Mouse (Mus musculus) lung, adult 2 months (tissue): ENCODE results near the gene Adcy2. TPM values are rescaled to one million over a fixed set of nuclear protein-coding genes. Genes with fewer than 3 reads are reported as not detected.

Experiments used
- DNase-seq: peaks from one replicate; pipeline ENCODE4 v3.0.0; 2022
- H3K4me1 ChIP-seq: fragments of 200-500 bp; 2 replicates; pipeline ENCODE4 v1.6.1; 2011; ENCODE audit warnings: low read length; ENCODE audit not compliant: control insufficient read depth, insufficient read depth
- H3K4me3 ChIP-seq: fragments of 200-500 bp; replicated peaks from 2 replicates; pipeline ENCODE3; 2011; ENCODE audit warnings: low read depth, mild to moderate bottlenecking, control low read depth, low read length; ENCODE audit errors: extremely low read depth
- CTCF ChIP-seq: fragments of 200-500 bp; IDR thresholded peaks from 2 replicates; pipeline ENCODE4 v1.5.1; 2011; ENCODE audit warnings: mild to moderate bottlenecking, low read length, control low read depth; ENCODE audit not compliant: insufficient read depth
- POLR2A ChIP-seq: fragments of 200-500 bp; IDR thresholded peaks from 2 replicates; pipeline ENCODE4 v1.6.1; 2011; ENCODE audit warnings: low read depth, mild to moderate bottlenecking, control low read depth, low read length, borderline replicate concordance; ENCODE audit errors: extremely low read depth
- WGBS: fragments of 180-500 bp; shearing (Covaris S2); methylation state at CpG from one replicate; pipeline ENCODE4 v1.1.7; 2018; 5-methylcytosine and 5-hydroxymethylcytosine counted together
- polyA plus RNA-seq: library from polyadenylated mRNA; depleted of rRNA; stranded (reverse); fragments of >200 nt; gene quantifications from 2 replicates; pipeline ENCODE4 v1.2.3, GENCODE M21; 2012

Gene Adcy2
- polyA plus RNA-seq, 1 experiment, result 10.7 TPM

- Histone ChIP-seq H3K4me3 (no peak overlapping the region), H3K4me1 (no peaks in the 10 kb centered on the region)
- no peak for DNase-seq
- 72% methylated on average over 4 of the region's 4 CpGs for WGBS
- no peak for TF ChIP-seq CTCF
- TF ChIP-seq POLR2A, result no peak
Observed at GRCm38 (mm10) chr13:69006091-69006490, 6.8 kb upstream of the Adcy2 start.

- TF ChIP-seq POLR2A (no peak), CTCF (no peak)
- Histone ChIP-seq H3K4me1 (no peaks in the 10 kb centered on the region), H3K4me3 (no peak overlapping the region)
- WGBS, result 74% methylated on average over 4 of the region's 4 CpGs
- DNase-seq, result no peak
Observed at GRCm38 (mm10) chr13:69004406-69004805, 5.1 kb upstream of the Adcy2 start.

- no peak for TF ChIP-seq CTCF
- TF ChIP-seq POLR2A, result no peak
- 55% methylated on average over 5 of the region's 5 CpGs for WGBS
- Histone ChIP-seq H3K4me1 (no peaks in the 10 kb centered on the region), H3K4me3 (no peak overlapping the region)
- DNase-seq, result no peak
Observed at GRCm38 (mm10) chr13:69002631-69003030, 3.3 kb upstream of the Adcy2 start.

GRCm38 (mm10) chr13:69002173-69002572 lies 2.8 kb upstream of the Adcy2 start:
- Histone ChIP-seq H3K4me3 (no peak overlapping the region), H3K4me1 (no peaks in the 10 kb centered on the region)
- DNase-seq, result no peak
- 0 out of 2 replicates have a peak, but pooled peaks have one; percentile 22 for TF ChIP-seq CTCF
- TF ChIP-seq POLR2A, result no peak
- WGBS, result 23% methylated on average over 4 of the region's 4 CpGs

- H3K4me1 ChIP-seq, result no peaks in the 10 kb centered on the region
- H3K4me3 ChIP-seq, result no peak overlapping the region
- 54% methylated on average over 5 of the region's 5 CpGs for WGBS
- TF ChIP-seq POLR2A, result no peak
- no peak for TF ChIP-seq CTCF
- DNase-seq, result no peak
Observed at GRCm38 (mm10) chr13:68999826-69000225, 485 bp upstream of the Adcy2 start.

GRCm38 (mm10) chr13:68998558-68998917 lies 803 bp downstream of the Adcy2 start:
- 2% methylated on average over 17 of the region's 17 CpGs for WGBS

DNA sequence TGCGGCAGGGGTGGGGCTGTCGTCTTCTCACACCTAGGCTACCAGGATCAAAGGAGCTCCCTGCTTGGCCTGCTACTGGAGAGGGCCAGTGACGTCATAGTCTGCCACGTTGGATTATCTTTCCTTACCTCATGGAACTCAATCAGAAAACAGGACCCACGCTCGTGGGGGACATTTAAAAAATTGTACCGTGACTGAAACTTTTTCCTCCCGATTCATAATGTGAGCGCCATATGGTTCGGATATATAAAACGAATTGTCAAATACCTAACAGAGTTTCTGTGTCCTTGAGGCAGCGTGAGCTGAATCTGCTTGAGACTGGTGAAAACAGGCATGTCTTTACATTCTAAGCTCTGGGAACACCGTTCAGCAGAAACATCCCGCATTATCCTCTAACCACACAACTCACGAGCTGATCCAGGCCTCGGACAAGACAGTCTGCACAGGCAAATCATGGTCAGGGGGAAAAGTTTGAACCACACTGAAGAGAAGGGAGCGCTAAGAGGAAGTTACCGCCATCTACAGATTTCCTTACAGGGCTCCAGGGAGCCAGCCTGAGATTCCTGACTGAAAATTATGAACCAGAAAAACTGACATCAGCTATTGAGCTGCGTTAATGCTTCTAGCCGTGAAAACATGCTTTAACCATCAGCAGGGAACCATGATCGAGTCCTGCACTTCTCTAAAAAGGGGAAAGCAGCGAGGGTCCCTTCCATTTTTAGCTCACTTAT lies 1.4 kb downstream of the Adcy2 start:
- DNase-seq, result no peak
- Histone ChIP-seq H3K4me1 (no peaks in the 10 kb centered on the region), H3K4me3 (peak overlapping the region; percentile 62)
- TF ChIP-seq CTCF (no peak), POLR2A (no peak)
- 8% methylated on average over 22 of the region's 22 CpGs for WGBS

More at GRCm38 (mm10) chr13:68998558-68998917, 803 bp downstream of the Adcy2 start:
- TF ChIP-seq POLR2A, result no peak
- no peak for TF ChIP-seq CTCF
- peak overlapping the region; percentile 62 for H3K4me3 ChIP-seq
- H3K4me1 ChIP-seq, result no peaks in the 10 kb centered on the region
- peak; percentile 8 for DNase-seq

- Histone ChIP-seq H3K4me1 (no peaks in the 10 kb centered on the region), H3K4me3 (no peak overlapping the region)
- DNase-seq, result no peak
- TF ChIP-seq POLR2A (no peak), CTCF (no peak)
- 20% methylated on average over 10 of the region's 10 CpGs for WGBS
Observed at GRCm38 (mm10) chr13:68997386-68997785, 2.0 kb downstream of the Adcy2 start.

DNA sequence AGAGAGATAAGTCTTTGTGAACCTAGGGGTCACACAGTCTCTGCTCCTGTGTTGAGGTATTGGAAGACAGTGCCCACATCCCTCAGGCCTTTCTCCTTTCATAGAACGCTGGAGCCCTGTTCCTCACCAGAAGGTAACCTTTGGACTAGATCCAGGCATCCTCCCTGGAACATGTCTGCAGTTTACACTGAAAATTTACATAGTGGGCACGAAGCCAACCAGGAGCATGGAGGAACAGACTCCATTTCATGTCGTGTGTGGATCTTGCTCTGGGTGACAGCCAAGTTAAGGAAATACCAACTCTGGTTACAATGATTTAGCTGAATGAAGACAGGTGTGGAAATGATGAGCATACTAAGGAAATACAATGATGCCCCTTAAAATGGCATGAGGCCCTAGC lies 2.7 kb downstream of the Adcy2 start:
- TF ChIP-seq CTCF (no peak), POLR2A (no peak)
- no peak for DNase-seq
- no peak overlapping the region for H3K4me3 ChIP-seq
- WGBS, result 52% methylated on average over 3 of the region's 3 CpGs
- H3K4me1 ChIP-seq, result no peaks in the 10 kb centered on the region

DNA sequence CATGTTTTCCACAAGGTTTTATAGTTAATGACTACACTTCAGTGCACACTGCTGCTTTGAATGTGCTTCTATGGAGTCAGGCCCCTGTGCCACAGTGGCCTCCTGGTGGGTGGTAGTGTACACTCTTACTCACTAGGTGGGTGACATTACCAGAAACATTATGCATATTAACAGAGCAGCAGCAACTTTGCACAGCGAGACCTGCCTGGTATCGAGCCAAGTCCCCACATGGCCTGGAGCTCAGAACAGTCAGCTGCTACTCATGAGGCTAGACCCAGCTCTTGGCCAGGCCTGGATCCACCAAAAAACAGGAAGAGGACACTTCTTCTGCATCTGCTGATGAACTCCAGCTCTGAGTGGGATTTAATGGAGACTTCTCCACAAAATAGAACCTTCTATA lies 13.6 kb downstream of the Adcy2 start:
- TF ChIP-seq CTCF (no peak), POLR2A (no peak)
- WGBS, result 81% methylated on average over 2 of the region's 2 CpGs
- no peaks in the 10 kb centered on the region for H3K4me1 ChIP-seq
- no peak overlapping the region for H3K4me3 ChIP-seq
- DNase-seq, result no peak
